Mouse (Mus musculus) hindbrain, embryonic 15.5 days (tissue): ENCODE measurements around the gene Trpm2. TPM values are rescaled to one million over a fixed set of nuclear protein-coding genes. Genes with fewer than 3 reads are reported as not detected.
A peak's percentile ranks its signal among the peaks of the same experiment; 100 is the strongest.

ENCODE experiments used
- ATAC-seq: fragments of 200-750 bp; cut with Nextera tagmentation; 2 replicates; pipeline ENCODE4 v1.8.0; 2017; ENCODE audit warnings: low read depth, moderate number of reproducible peaks, moderate TSS enrichment; ENCODE audit not compliant: low FRiP score
- H3K27ac ChIP-seq: fragments of 300-500 bp; sonication (generic); replicated peaks from 2 replicates; pipeline ENCODE4 v1.5.1; 2015; ENCODE audit warnings: mild to moderate bottlenecking, inconsistent platforms
- H3K27me3 ChIP-seq: fragments of 300-500 bp; sonication (generic); 2 replicates; pipeline ENCODE4 v1.6.1; 2015; ENCODE audit warnings: control low read depth, inconsistent platforms
- H3K36me3 ChIP-seq: fragments of 300-500 bp; sonication (generic); 2 replicates; pipeline ENCODE4 v1.6.1; 2015; ENCODE audit warnings: control low read depth, inconsistent platforms
- H3K4me1 ChIP-seq: fragments of 300-500 bp; sonication (generic); replicated peaks from 2 replicates; pipeline ENCODE4 v1.6.1; 2015; ENCODE audit warnings: control low read depth, inconsistent platforms
- H3K4me2 ChIP-seq: fragments of 300-500 bp; sonication (generic); 2 replicates; pipeline ENCODE4 v1.6.1; 2015; ENCODE audit warnings: moderate library complexity, mild to moderate bottlenecking, inconsistent platforms
- H3K4me3 ChIP-seq: fragments of 300-500 bp; sonication (generic); 2 replicates; pipeline ENCODE4 v1.5.1; 2015; ENCODE audit warnings: mild to moderate bottlenecking, inconsistent platforms
- H3K9ac ChIP-seq: fragments of 300-500 bp; sonication (generic); 2 replicates; pipeline ENCODE4 v1.6.1; 2015; ENCODE audit warnings: inconsistent platforms
- H3K9me3 ChIP-seq: fragments of 300-500 bp; sonication (generic); 2 replicates; pipeline ENCODE4 v1.6.1; 2016; ENCODE audit warnings: control low read depth, inconsistent platforms
- WGBS: fragments of 180-500 bp; shearing (Covaris S2); methylation state at CpG from one replicate; pipeline ENCODE4 v1.1.7; 2015; 5-methylcytosine and 5-hydroxymethylcytosine counted together
- polyA plus RNA-seq: library from polyadenylated mRNA; unstranded; fragments of >200 nt; fragmentation: Nextera tagmentation; extraction: Ambion mirVana; gene quantifications from 2 replicates; pipeline ENCODE4 v1.2.1, GENCODE M21; 2015

The Trpm2 gene
- polyA plus RNA-seq, 1 experiment from 2014 or later: 7.1 TPM

GRCm38 (mm10) chr10:78008169-78008568 is 37.8 kb upstream of the Trpm2 start:
- Histone ChIP-seq H3K27ac (no peak overlapping the region), H3K4me1 (peaks cover 41% of the 10 kb centered on the region), H3K4me3 (peak overlapping the region; percentile 62), H3K4me2 (peak overlapping the region; percentile 90), H3K9me3 (no peaks in the 10 kb centered on the region), H3K36me3 (no peaks in the 10 kb centered on the region), H3K27me3 (0 out of 2 replicates have a peak, but pooled peaks cover 2% of the 10 kb centered on the region), H3K9ac (peak overlapping the region; percentile 74)
- WGBS: 86% methylated on average over 3 of the region's 3 CpGs
- ATAC-seq: no peak

GRCm38 (mm10) chr10:78007203-78007602 is 36.8 kb upstream of the Trpm2 start:
- Histone ChIP-seq H3K4me2 (peak overlapping the region; percentile 90; the same call in 1 of the 2 replicates), H3K9ac (no peak overlapping the region)

GRCm38 (mm10) chr10:78005791-78006438 is 35.6 kb upstream of the Trpm2 start:
- Histone ChIP-seq H3K27me3 (no peaks in the 10 kb centered on the region), H3K4me3 (no peak overlapping the region), H3K9ac (no peak overlapping the region), H3K4me1 (peaks cover 41% of the 10 kb centered on the region), H3K4me2 (no peak overlapping the region), H3K27ac (no peak overlapping the region), H3K36me3 (peaks cover 1% of the 10 kb centered on the region), H3K9me3 (no peaks in the 10 kb centered on the region)
- no peak for ATAC-seq
- WGBS: 83% methylated on average over 4 of the region's 4 CpGs

More at GRCm38 (mm10) chr10:78007203-78007602, 36.8 kb upstream of the Trpm2 start:
- H3K9me3 ChIP-seq: no peaks in the 10 kb centered on the region
- no peak for ATAC-seq
- WGBS: 57% methylated on average over 7 of the region's 7 CpGs
- H3K4me3 ChIP-seq: no peak overlapping the region
- H3K27me3 ChIP-seq: 0 out of 2 replicates have a peak, but pooled peaks cover 2% of the 10 kb centered on the region
- no peaks in the 10 kb centered on the region for H3K36me3 ChIP-seq
- H3K27ac ChIP-seq: no peak overlapping the region
- H3K4me1 ChIP-seq: peaks cover 41% of the 10 kb centered on the region

GRCm38 (mm10) chr10:78004479-78005100 is 34.2 kb upstream of the Trpm2 start:
- H3K4me2 ChIP-seq: no peak overlapping the region
- H3K9me3 ChIP-seq: no peaks in the 10 kb centered on the region
- no peaks in the 10 kb centered on the region for H3K27me3 ChIP-seq
- H3K27ac ChIP-seq: no peak overlapping the region
- ATAC-seq: no peak
- peaks cover 15% of the 10 kb centered on the region for H3K36me3 ChIP-seq
- H3K4me1 ChIP-seq: peaks cover 37% of the 10 kb centered on the region
- no peak overlapping the region for H3K4me3 ChIP-seq
- H3K9ac ChIP-seq: no peak overlapping the region
- 91% methylated on average over 3 of the region's 3 CpGs for WGBS

GRCm38 (mm10) chr10:78002316-78002715 is 32.0 kb upstream of the Trpm2 start:
- H3K36me3 ChIP-seq: peaks cover 25% of the 10 kb centered on the region
- H3K27ac ChIP-seq: no peak overlapping the region
- H3K4me3 ChIP-seq: no peak overlapping the region
- H3K9me3 ChIP-seq: no peaks in the 10 kb centered on the region
- no peaks in the 10 kb centered on the region for H3K27me3 ChIP-seq
- no peak for ATAC-seq
- H3K4me2 ChIP-seq: no peak overlapping the region
- H3K9ac ChIP-seq: no peak overlapping the region
- peaks cover 20% of the 10 kb centered on the region for H3K4me1 ChIP-seq
- 93% methylated on average over 2 of the region's 2 CpGs for WGBS

GRCm38 (mm10) chr10:78001796-78002195 is 31.4 kb upstream of the Trpm2 start:
- Histone ChIP-seq H3K4me3 (no peak overlapping the region), H3K36me3 (peaks cover 28% of the 10 kb centered on the region), H3K9ac (no peak overlapping the region), H3K4me2 (no peak overlapping the region), H3K9me3 (no peaks in the 10 kb centered on the region), H3K27me3 (no peaks in the 10 kb centered on the region), H3K4me1 (peaks cover 15% of the 10 kb centered on the region), H3K27ac (no peak overlapping the region)
- no peak for ATAC-seq
- WGBS: 93% methylated on average over 11 of the region's 11 CpGs

- no peak for ATAC-seq
- Histone ChIP-seq H3K4me3 (no peak overlapping the region), H3K27me3 (no peaks in the 10 kb centered on the region), H3K9ac (no peak overlapping the region), H3K4me1 (0 out of 2 replicates have a peak, but pooled peaks cover under 1% of the 10 kb centered on the region), H3K9me3 (no peaks in the 10 kb centered on the region), H3K4me2 (no peak overlapping the region), H3K36me3 (peaks cover 33% of the 10 kb centered on the region), H3K27ac (no peak overlapping the region)
- 88% methylated on average over 5 of the region's 5 CpGs for WGBS
Observed at GRCm38 (mm10) chr10:78000200-78000599, 29.8 kb upstream of the Trpm2 start.

GRCm38 (mm10) chr10:77995639-77996038 is 25.3 kb upstream of the Trpm2 start:
- Histone ChIP-seq H3K27me3 (no peaks in the 10 kb centered on the region), H3K4me3 (no peak overlapping the region), H3K9me3 (no peaks in the 10 kb centered on the region), H3K27ac (no peak overlapping the region), H3K36me3 (peaks cover 49% of the 10 kb centered on the region), H3K4me2 (no peak overlapping the region), H3K9ac (no peak overlapping the region), H3K4me1 (no peaks in the 10 kb centered on the region)
- WGBS: 86% methylated on average over 3 of the region's 3 CpGs
- no peak for ATAC-seq

GRCm38 (mm10) chr10:77985775-77986174 is 15.4 kb upstream of the Trpm2 start:
- H3K4me3 ChIP-seq: no peak overlapping the region
- no peak for ATAC-seq
- H3K9ac ChIP-seq: no peak overlapping the region
- H3K27ac ChIP-seq: no peak overlapping the region
- WGBS: 75% methylated on average over 5 of the region's 5 CpGs
- peaks cover 33% of the 10 kb centered on the region for H3K36me3 ChIP-seq
- H3K27me3 ChIP-seq: no peaks in the 10 kb centered on the region
- H3K4me2 ChIP-seq: no peak overlapping the region
- no peaks in the 10 kb centered on the region for H3K9me3 ChIP-seq
- no peaks in the 10 kb centered on the region for H3K4me1 ChIP-seq

GRCm38 (mm10) chr10:77984660-77985059 is 14.3 kb upstream of the Trpm2 start:
- no peak overlapping the region for H3K4me3 ChIP-seq
- WGBS: 0% methylated on average over 4 of the region's 4 CpGs
- H3K9ac ChIP-seq: no peak overlapping the region
- no peaks in the 10 kb centered on the region for H3K27me3 ChIP-seq
- ATAC-seq: peak; percentile 39; the same call in 1 of the 2 replicates
- peaks cover 22% of the 10 kb centered on the region for H3K36me3 ChIP-seq
- no peak overlapping the region for H3K4me2 ChIP-seq
- H3K27ac ChIP-seq: no peak overlapping the region
- no peaks in the 10 kb centered on the region for H3K9me3 ChIP-seq
- peaks cover 4% of the 10 kb centered on the region; the same call in 1 of the 2 replicates for H3K4me1 ChIP-seq

GRCm38 (mm10) chr10:77978351-77979350 is 8.3 kb upstream of the Trpm2 start, which contains the start of gene 1810043G02Rik:
Gene 1810043G02Rik (plus strand): TSS chr10:77978524.
- peak; percentile 98 for ATAC-seq
- 1% methylated on average over 57 of the region's 57 CpGs for WGBS

More at GRCm38 (mm10) chr10:77978351-77979350, 8.3 kb upstream of the Trpm2 start, which contains the start of gene 1810043G02Rik:
- no peaks in the 10 kb centered on the region for H3K27me3 ChIP-seq
- H3K4me1 ChIP-seq: peaks cover 18% of the 10 kb centered on the region
- H3K9ac ChIP-seq: peak within 1 kb of the TSS; percentile 71
- H3K36me3 ChIP-seq: no peaks in the 10 kb centered on the region
- H3K27ac ChIP-seq: peak within 1 kb of the TSS; percentile 84
- H3K9me3 ChIP-seq: no peaks in the 10 kb centered on the region
- H3K4me2 ChIP-seq: peak within 1 kb of the TSS; percentile 75
- H3K4me3 ChIP-seq: peak within 1 kb of the TSS; percentile 62
